Mouse (Mus musculus) lung, postnatal 0 days (tissue): ENCODE results near the gene Tmem202.
A peak's percentile ranks its signal among the peaks of the same experiment; 100 is the strongest.

ENCODE experiments used
- CTCF ChIP-seq: IDR thresholded peaks from 2 replicates; pipeline ENCODE4 v1.5.1; 2016; ENCODE audit warnings: antibody characterized with exemption, mild to moderate bottlenecking
- EP300 ChIP-seq: IDR thresholded peaks from 2 replicates; pipeline ENCODE4 v1.6.1; 2016; ENCODE audit warnings: antibody characterized with exemption, mild to moderate bottlenecking, control low read depth

DNA sequence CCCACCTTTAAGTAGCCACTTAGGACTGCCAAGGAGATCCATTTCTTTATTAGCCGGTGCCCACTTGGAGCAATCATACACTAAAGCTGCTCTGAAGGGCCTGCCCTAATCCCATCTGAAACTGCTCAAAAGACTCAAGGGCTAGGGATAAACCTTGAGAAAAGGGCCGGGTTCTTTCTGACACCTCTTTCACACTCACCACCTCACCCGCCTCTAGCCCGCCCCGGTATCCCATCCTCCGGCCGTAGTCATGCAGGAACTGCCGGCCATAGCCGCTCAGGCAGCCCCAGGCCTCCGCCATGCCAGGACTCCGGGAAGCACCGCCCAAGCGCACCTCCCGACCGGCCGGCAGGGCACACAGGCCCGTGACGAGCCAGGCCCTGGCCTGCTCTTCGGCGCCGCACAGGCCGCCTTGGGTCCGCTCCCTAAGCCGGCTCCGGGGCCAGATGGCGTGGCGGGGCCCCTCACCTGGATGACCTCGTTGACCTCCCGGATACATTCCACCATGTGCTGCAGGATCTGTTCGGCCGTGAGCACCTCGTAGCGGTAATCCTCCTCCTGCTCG, 54.1 kb downstream of the Tmem202 start:
- TF ChIP-seq CTCF (peak; percentile 48), EP300 (no peak)
